Mouse (Mus musculus) layer of hippocampus, postnatal 14 days (tissue): ENCODE data around the gene Crtc3. TPM values are rescaled to one million over a fixed set of nuclear protein-coding genes. Genes with fewer than 3 reads are reported as not detected.

Experiments used
- DNase-seq, 2 experiments: peaks; one replicate each; pipeline ENCODE4 v3.0.0; 2021 to 2022; ENCODE audit warnings: low spot score in 2 of 2, mixed read lengths in 1 of 2
- total RNA-seq, 2 experiments: library from RNA; stranded (reverse); gene quantifications; 2 replicates each; pipeline ENCODE4 v1.2.3; 2021

Crtc3 gene
- total RNA-seq, 2 experiments from 2014 or later, result 20.9 to 21.7 TPM

- no peak for DNase-seq
These were observed 82.2 kb downstream of the Crtc3 start for GRCm38 (mm10) chr7:80606435-80606834.

- no peak for DNase-seq
These were observed 83.1 kb downstream of the Crtc3 start for GRCm38 (mm10) chr7:80605557-80605930.

GRCm38 (mm10) chr7:80604908-80605556 is 83.6 kb downstream of the Crtc3 start:
- DNase-seq, result no peak

- DNase-seq, result no peak
These were observed 86.1 kb downstream of the Crtc3 start for GRCm38 (mm10) chr7:80602574-80602973.

GRCm38 (mm10) chr7:80598436-80598985 is 90.2 kb downstream of the Crtc3 start:
- no peak for DNase-seq

- no peak for DNase-seq
These were observed 90.8 kb downstream of the Crtc3 start for GRCm38 (mm10) chr7:80597900-80598299.

- peak in 1 of 2 experiments; percentile 51 for DNase-seq
These were observed 99.5 kb downstream of the Crtc3 start for GRCm38 (mm10) chr7:80589054-80589746.

- DNase-seq, result no peak
These were observed 101.0 kb downstream of the Crtc3 start for GRCm38 (mm10) chr7:80587684-80588083.

- no peak for DNase-seq
These were observed 101.7 kb downstream of the Crtc3 start for GRCm38 (mm10) chr7:80586681-80587660.

- no peak for DNase-seq
These were observed 102.5 kb downstream of the Crtc3 start for GRCm38 (mm10) chr7:80586161-80586560.

GRCm38 (mm10) chr7:80585380-80585779 is 103.3 kb downstream of the Crtc3 start:
- DNase-seq, result no peak

- DNase-seq, result peak; percentile 57 to 75
These were observed 104.7 kb downstream of the Crtc3 start for GRCm38 (mm10) chr7:80583981-80584380.

- no peak for DNase-seq
These were observed 105.7 kb downstream of the Crtc3 start for GRCm38 (mm10) chr7:80582821-80583451.

GRCm38 (mm10) chr7:80580368-80580767 is 108.3 kb downstream of the Crtc3 start:
- peak in 1 of 2 experiments; percentile 55 for DNase-seq

- no peak for DNase-seq
These were observed 111.2 kb downstream of the Crtc3 start for GRCm38 (mm10) chr7:80577417-80577980.

- no peak for DNase-seq
These were observed 112.1 kb downstream of the Crtc3 start for GRCm38 (mm10) chr7:80576626-80577025.

- no peak for DNase-seq
These were observed 112.9 kb downstream of the Crtc3 start for GRCm38 (mm10) chr7:80575750-80576149.

- DNase-seq, result no peak
These were observed 115.6 kb downstream of the Crtc3 start for GRCm38 (mm10) chr7:80573076-80573475.

GRCm38 (mm10) chr7:80567982-80568381 is 120.7 kb downstream of the Crtc3 start:
- no peak for DNase-seq

GRCm38 (mm10) chr7:80561931-80562330 is 126.7 kb downstream of the Crtc3 start:
- no peak for DNase-seq
